Mouse (Mus musculus): ENCODE data around the gene Hspa2. TPM values are rescaled to one million over a fixed set of nuclear protein-coding genes. Genes with fewer than 3 reads are reported as not detected.
"Not testable (repeated sequence)": the region's sequence is repeated elsewhere in the genome, so short reads cannot be mapped to it uniquely, and the experiment has no call there.

The Hspa2 gene
- total RNA-seq, 2 experiments from 2014 or later, result 122 to 125 TPM

GRCm38 (mm10) chr12:76430879-76431406 lies 27.0 kb downstream of the Hspa2 start:
- peak in 1 of 2 experiments; percentile 52 for DNase-seq (ENCODE audit: low spot score in 2 of 2)

- peak; percentile 22 to 62 for DNase-seq (ENCODE audit: low spot score in 2 of 2)
Measured at GRCm38 (mm10) chr12:76431431-76431830, 27.5 kb downstream of the Hspa2 start.

GRCm38 (mm10) chr12:76434111-76434510 lies 30.1 kb downstream of the Hspa2 start:
- DNase-seq (ENCODE audit: low spot score in 2 of 2), result no peak

GRCm38 (mm10) chr12:76435084-76435483 lies 31.1 kb downstream of the Hspa2 start:
- DNase-seq (ENCODE audit: low spot score in 2 of 2), result no peak

- DNase-seq (ENCODE audit: low spot score in 2 of 2), result no peak
Measured at GRCm38 (mm10) chr12:76435549-76435948, 31.6 kb downstream of the Hspa2 start.

- DNase-seq (ENCODE audit: low spot score in 2 of 2), result not testable (repeated sequence)
Measured at GRCm38 (mm10) chr12:76443488-76443887, 39.5 kb downstream of the Hspa2 start.

GRCm38 (mm10) chr12:76444359-76444772 lies 40.4 kb downstream of the Hspa2 start:
- no peak for DNase-seq (ENCODE audit: low spot score in 2 of 2)

GRCm38 (mm10) chr12:76444862-76445261 lies 40.9 kb downstream of the Hspa2 start:
- no peak for DNase-seq (ENCODE audit: low spot score in 2 of 2)

- no peak for DNase-seq (ENCODE audit: low spot score in 2 of 2)
Measured at GRCm38 (mm10) chr12:76446201-76446600, 42.2 kb downstream of the Hspa2 start.

GRCm38 (mm10) chr12:76448127-76448526 lies 44.2 kb downstream of the Hspa2 start:
- DNase-seq (ENCODE audit: low spot score in 2 of 2), result no peak

GRCm38 (mm10) chr12:76452203-76452602 lies 48.2 kb downstream of the Hspa2 start:
- DNase-seq (ENCODE audit: low spot score in 2 of 2), result no peak

Other genes with a start within 250 kb of the Hspa2 start
- under 1 TPM; 0.18 to 0.27 TPM for gene Esr2, start 226.9 kb upstream of the Hspa2 start, total RNA-seq (2021)
- gene Tex21, start 157.4 kb upstream of the Hspa2 start, total RNA-seq (2021), result not detected
- gene Mthfd1, start 148.9 kb upstream of the Hspa2 start, total RNA-seq (2021), result 10 to 100 TPM; 42.6 to 46.1 TPM
- 10 to 100 TPM; 57.9 to 61.0 TPM for gene Akap5, start 79.3 kb upstream of the Hspa2 start, total RNA-seq (2021)
- 10 to 100 TPM; 14.3 to 16.1 TPM for gene Zbtb25, start 34.6 kb upstream of the Hspa2 start, total RNA-seq (2021)
- 1 to 10 TPM; 6.8 to 7.4 TPM for gene Zbtb1, start 33.9 kb upstream of the Hspa2 start, total RNA-seq (2021)
- 1 to 10 TPM; 1.5 to 1.9 TPM for gene Ppp1r36, start 13.4 kb downstream of the Hspa2 start, total RNA-seq (2021)
- 10 to 100 TPM; 21.9 to 24.5 TPM for gene Plekhg3, start 126.7 kb downstream of the Hspa2 start, total RNA-seq (2021)